Mouse (Mus musculus): Measurements from ENCODE around the gene Syngr1. TPM values are rescaled to one million over a fixed set of nuclear protein-coding genes. Genes with fewer than 3 reads are reported as not detected.

Gene Syngr1
- total RNA-seq, 2 experiments from 2014 or later = 0.22 to 3.9 TPM

DNA sequence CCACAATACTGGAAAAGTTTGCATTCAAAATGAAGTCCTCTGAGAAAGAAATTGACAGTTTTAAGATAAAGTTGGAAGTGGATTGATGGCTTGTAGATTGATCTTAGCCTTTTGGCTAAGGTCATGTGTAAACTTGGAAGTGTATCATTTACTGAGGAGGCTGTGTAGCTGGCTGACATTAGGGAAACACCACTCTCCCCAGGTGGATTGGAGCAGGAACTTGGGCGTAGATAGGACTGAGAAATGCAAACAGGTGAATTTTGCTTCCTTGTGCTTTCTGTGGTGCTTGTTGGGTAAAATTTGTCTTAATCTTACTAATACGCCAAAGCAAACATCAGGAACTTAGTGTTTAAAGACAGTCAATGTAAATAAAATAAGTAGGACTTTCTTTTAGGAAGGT, 49.2 kb downstream of the Syngr1 start:
- no peak for ATAC-seq (ENCODE audit: poor library complexity, severe bottlenecking)

DNA sequence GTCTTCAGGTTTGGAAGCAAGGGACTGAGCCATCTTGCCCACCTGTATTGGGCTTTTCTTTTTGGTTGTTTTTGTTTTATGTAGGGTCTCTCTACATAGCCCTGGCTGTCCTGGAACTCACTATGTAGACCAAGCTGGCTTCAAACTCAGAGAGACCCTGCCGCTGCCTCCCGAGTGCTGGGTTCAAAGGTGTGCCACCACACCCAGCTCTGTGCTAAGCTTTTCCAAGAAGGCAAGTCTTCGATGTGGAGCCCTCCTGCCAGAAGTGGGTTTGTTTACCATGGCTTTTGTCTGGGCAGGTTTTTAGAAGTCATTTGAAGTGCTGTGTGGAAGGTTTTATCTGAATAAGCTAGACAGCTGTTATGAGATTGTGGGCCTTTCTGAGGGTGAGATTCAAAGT, 49.7 kb downstream of the Syngr1 start:
- no peak for ATAC-seq (ENCODE audit: poor library complexity, severe bottlenecking)

- ATAC-seq (ENCODE audit: poor library complexity, severe bottlenecking) = no peak
Measured at GRCm38 (mm10) chr15:80142130-80142529, 51.0 kb downstream of the Syngr1 start.

DNA sequence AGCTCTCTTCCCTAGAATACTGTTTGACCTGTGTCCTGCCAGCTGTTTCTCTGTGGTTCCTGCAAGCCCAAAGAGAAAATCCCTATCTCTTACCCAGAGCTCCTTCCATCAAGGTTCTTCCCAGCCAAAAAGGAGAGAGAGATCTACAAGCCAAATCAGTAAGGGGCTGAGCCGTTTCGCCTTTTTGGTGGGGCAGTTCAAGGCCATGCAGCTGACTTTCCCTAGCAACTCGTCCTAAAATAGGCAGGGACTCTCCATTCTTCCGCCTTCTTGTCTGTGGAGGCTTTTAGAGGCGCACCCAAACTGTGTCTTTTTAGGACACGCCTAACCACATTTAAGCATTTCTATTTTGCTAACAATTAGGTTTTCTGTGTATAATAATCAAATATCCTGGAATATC, 52.6 kb downstream of the Syngr1 start:
- ATAC-seq (ENCODE audit: poor library complexity, severe bottlenecking) = no peak

- ATAC-seq (ENCODE audit: poor library complexity, severe bottlenecking) = no peak
Measured at GRCm38 (mm10) chr15:80145397-80145796, 54.3 kb downstream of the Syngr1 start.

GRCm38 (mm10) chr15:80146153-80146552, 55.0 kb downstream of the Syngr1 start:
- no peak for ATAC-seq (ENCODE audit: poor library complexity, severe bottlenecking)

DNA sequence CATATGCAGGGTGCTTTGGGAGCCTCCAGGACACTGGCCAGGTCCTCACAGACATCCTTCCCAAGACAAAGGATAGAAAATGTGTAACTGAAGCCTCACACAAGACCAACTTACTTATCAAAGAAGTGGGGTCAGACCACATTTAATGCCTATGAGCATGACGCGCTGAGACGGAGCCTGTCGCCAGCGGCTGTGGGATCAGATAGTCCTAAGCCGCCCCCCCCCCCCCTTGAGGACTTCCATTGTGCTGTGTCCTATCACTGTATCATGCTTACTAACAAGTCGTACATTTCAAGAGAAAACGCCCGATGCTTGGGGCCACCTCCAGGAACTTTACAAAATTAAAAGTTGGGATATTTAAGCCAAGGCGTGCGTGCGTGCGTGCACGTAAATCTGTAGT, 56.0 kb downstream of the Syngr1 start:
- no peak for ATAC-seq (ENCODE audit: poor library complexity, severe bottlenecking)

GRCm38 (mm10) chr15:80147511-80147910, 56.4 kb downstream of the Syngr1 start:
- ATAC-seq (ENCODE audit: poor library complexity, severe bottlenecking) = no peak

- no peak for ATAC-seq (ENCODE audit: poor library complexity, severe bottlenecking)
Measured at GRCm38 (mm10) chr15:80148565-80148964, 57.4 kb downstream of the Syngr1 start.

DNA sequence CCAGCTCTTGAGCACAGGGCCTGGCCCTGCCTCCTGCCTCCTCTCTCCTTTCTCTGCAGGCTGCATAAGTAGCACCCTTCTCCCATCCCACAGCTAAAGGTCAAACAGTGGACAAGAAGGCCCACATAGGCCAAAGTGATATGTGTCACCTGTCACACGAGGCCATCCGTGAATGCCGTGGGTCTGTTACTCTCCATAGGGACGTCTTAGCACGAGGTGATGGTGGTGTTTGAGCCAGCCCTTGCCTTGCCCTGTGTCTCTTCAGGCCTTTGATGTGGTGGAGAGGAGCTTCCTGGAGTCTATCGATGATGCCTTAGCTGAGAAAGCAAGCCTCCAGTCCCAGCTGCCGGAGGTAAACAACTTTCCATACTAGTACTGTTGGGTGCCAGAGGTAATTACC, 58.4 kb downstream of the Syngr1 start:
- ATAC-seq (ENCODE audit: poor library complexity, severe bottlenecking) = no peak

DNA sequence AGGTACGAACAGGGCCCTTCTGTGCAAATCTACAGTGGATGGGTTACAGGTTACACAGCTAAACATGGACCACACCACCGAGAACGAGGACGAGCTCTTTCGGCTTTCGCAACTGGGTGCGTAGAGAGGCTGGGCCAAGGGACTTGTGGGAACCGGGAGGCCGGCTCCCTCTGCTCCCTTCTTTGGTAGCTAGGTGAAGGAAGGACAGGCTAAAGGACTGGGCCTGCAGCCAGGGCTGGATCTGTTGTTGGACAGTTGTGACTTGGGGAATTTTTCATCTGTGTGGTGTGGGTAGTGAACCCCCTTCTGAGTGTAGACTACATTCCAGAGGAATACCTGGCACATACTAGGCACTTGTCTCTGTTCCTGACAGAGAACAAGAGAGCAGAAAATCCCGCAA, 61.5 kb downstream of the Syngr1 start:
- ATAC-seq (ENCODE audit: poor library complexity, severe bottlenecking) = no peak

GRCm38 (mm10) chr15:80153757-80154156, 62.6 kb downstream of the Syngr1 start:
- ATAC-seq (ENCODE audit: poor library complexity, severe bottlenecking) = no peak

DNA sequence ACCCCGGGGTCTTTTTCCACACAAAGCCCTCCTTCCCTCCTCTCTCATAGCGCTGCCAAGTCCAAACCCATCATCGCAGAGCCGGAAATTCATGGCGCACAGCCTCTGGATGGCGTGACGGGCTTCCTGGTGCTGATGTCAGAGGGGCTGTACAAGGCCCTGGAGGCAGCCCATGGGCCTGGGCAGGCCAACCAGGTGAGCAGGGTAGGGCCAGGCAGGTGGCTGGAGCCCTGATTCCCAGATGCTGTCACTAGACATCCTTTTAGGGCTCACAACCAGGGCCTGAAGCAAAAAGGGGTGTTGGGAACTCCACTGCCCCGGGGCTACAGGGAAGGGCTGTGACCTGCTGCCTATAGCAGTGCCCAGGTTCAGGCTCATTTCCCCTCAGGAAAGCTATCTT, 64.6 kb downstream of the Syngr1 start:
- ATAC-seq (ENCODE audit: poor library complexity, severe bottlenecking) = no peak

DNA sequence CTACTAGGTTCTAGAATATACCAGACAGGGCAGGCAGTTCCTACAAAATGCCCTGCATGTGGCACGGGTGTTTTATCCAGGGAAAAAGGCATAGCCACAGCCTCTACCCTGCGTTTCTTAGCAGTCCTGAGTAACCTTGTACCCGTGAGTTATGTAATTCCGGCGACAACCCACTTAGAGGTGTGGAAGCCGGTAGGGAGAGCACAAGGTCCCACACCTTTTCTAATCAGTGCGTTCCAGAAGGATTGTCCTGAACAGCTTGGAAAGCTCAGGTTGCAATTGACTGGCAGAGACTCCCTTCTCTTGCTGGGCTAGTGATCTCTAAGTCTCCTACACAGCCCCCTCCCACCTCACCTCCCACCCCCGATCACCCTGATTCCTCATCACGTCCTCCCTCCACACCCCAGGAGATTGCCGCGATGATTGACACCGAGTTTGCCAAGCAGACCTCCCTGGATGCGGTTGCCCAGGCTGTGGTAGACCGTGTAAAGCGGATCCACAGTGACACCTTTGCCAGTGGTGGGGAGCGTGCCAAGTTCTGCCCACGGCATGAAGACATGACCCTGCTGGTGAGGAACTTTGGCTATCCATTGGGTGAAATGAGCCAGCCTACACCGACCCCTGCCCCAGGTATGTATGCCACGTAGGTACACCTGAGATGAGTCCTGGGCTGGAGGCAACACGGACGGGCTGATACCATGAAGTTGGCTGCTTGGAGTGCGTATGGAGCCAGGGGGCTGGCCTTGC, 66.2 kb downstream of the Syngr1 start:
- ATAC-seq (ENCODE audit: poor library complexity, severe bottlenecking) = no peak

DNA sequence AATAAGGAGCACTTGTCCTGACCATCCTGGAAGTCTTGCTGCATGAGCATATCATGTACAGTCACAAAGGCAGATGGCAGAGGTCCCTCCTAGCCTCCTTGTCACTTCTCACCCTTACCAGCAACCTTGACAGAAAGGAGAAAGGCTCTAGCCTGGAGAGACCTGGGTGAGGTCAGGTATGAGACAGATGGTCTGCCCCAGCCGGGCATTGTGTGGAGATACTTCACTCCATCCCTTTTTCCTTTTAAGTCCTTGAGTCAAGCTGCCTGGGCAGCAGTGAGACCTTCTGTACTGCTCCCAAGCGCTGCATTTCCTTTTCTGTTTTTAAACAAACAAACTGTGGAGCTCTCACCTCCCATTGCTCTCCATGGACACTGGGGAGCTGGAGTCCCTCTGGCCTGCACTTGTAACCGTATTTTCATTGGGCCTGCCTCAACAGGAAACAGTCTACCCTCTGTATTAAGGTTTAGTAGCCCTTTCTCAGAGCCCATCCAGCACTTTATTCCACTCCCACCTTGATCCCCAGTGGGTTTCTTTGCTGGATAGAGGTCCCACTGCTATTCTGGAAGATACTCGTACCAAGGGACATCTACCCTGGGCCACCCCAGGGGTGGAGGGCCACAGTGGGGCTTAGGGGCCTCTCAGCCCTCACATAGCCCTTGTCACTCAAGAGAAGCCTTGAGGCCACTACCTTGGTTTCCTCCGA, 67.0 kb downstream of the Syngr1 start:
- no peak for ATAC-seq (ENCODE audit: poor library complexity, severe bottlenecking)

GRCm38 (mm10) chr15:80158707-80159090, 67.6 kb downstream of the Syngr1 start:
- ATAC-seq (ENCODE audit: poor library complexity, severe bottlenecking) = no peak

DNA sequence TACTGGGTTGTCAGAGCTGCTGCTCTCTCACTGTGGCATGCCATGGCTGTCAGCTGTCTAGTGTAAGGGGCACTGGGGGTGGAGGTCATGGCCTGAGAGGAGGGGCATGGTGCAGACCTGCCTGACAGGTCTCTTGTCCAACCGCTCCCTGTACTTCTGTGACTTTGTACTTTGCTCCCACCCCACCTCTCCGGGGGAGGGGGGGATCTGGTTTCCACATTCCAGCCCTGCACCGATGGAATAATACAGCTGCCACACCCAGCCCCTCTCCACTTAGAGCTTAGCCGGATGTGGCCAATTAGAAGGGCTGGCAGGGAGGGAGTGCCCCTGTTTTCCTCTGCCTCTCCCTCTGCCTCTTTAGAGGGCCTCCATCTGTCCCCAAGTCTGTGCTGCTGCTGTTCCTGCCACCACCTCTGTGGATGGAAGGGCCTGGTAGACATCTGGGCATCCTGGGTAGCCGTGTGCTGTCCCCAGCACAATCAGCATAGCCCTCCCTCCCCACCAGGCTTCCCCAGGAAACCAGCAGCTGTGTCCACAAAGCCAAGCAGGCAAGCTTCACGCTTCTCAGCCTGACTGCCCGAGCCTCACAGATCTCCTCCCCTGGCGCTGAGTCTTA, 68.3 kb downstream of the Syngr1 start:
- ATAC-seq (ENCODE audit: poor library complexity, severe bottlenecking) = no peak

DNA sequence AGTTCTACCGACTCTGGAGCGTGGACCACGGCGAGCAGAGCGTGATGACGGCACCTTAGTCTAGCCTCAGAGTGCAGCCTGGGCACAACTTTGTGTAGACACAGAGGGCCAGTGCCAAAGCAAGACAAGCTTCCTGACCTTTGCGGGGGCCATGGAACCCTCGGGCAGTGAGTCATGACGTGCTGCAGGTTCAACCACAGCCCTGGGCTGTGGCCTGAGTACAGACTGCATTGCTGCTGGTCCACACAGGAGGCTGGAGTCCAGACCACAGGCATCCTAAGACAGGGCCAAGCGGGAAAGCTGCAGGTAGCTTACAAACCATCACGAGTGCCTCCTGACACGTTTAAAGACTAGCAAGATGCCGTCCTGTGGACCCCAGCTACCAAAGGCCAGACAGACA, 69.1 kb downstream of the Syngr1 start:
- no peak for ATAC-seq (ENCODE audit: poor library complexity, severe bottlenecking)

GRCm38 (mm10) chr15:80160726-80161125, 69.6 kb downstream of the Syngr1 start:
- no peak for ATAC-seq (ENCODE audit: poor library complexity, severe bottlenecking)

DNA sequence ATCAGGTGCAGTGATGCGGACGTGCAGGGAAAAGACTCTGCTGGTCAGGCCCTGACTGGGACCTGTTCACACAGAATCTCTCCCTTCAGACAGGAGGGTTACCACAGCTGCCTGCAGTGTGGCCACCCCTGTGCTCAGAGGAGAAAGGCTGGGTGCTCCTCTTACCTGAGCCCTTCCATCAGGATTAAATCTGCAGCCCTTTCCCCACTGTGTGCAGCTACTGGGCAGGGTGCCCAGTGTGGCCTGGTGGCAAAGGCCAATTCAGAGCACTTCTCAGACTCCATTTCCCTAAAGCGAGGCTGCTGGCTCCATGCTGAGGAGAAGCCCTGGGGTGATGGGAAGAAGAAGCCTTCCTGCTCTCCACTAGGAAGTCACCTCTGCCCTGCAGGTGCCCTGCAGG, 70.1 kb downstream of the Syngr1 start:
- no peak for ATAC-seq (ENCODE audit: poor library complexity, severe bottlenecking)

GRCm38 (mm10) chr15:80162401-80162964, 71.3 kb downstream of the Syngr1 start:
- ATAC-seq (ENCODE audit: poor library complexity, severe bottlenecking) = no peak

DNA sequence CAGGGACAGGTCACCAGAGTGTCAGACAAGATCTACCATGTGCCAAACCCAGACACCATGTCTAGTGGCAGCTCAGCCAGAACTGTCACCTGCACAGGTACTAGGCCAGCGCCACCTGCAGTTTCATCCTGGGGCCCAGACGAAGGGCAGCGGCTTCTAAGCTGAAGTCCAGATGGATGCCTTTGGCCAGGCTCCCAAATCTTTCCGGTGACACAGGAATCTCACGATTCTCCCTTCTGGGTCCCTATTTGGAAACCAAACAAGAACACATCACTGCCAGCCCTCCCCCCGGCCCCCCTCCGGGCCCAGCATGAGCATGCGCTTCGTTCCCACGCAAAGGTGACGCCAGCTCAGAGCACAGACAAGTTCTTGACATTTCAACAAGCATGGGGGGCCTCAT, 72.1 kb downstream of the Syngr1 start:
- no peak for ATAC-seq (ENCODE audit: poor library complexity, severe bottlenecking)

Measured in megakaryocyte, adult 5-6 weeks (primary cell).